ENCODE assay signal across 22 mouse cellular contexts in the genomic region with DNA sequence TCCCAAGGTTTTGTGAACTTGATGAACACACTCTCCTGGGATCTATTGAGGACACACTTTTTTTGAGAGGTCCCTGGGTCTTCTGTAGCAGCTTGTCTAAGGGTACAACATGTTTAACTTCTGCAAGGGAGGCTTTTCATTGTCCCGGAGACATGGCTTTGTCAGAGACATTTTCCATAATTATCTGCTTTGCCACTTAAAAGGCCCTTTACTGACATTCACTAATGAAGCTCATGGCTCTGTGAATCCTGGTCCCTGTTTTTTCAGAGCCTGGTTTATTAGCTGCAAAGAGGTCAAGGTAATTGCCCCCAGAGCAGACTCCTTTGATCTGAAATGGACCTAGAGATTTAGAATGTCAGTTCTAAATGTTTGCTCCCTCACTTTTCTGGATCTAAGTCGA.
DNase-seq lines count a peak whose midpoint lies in the region; ATAC-seq lines count a peak whose summit lies in the region.
"Had no signal": no experiment of that assay in that cellular context is flagged by ENCODE, and none has a peak within 500 bp of the region (broad histone marks: within the 10 kb centered on the region; RNA-seq: fewer than 3 reads in every experiment).

No protein-coding gene starts in this region.

- peaks cover 65% of the 10 kb centered on the region for H3K36me3 ChIP-seq in hindbrain, embryonic 10.5 days
- peaks cover 3% of the 10 kb centered on the region; the same call in 1 of the 2 replicates for H3K36me3 ChIP-seq in hindbrain, embryonic 16.5 days (ENCODE audit: control insufficient read depth, insufficient read depth, low read length)
- H3K36me3 ChIP-seq in midbrain, embryonic 16.5 days (ENCODE audit: control insufficient read depth, insufficient read depth, low read length): no peaks in the 10 kb centered on the region
- H3K36me3 ChIP-seq: limb, embryonic 15.5 days had no signal

- no peaks in the 10 kb centered on the region for H3K9me3 ChIP-seq in hindbrain, embryonic 10.5 days
- no peaks in the 10 kb centered on the region for H3K9me3 ChIP-seq in hindbrain, embryonic 16.5 days (ENCODE audit: control insufficient read depth, low read length)
- H3K9me3 ChIP-seq in midbrain, embryonic 16.5 days (replicated peaks; ENCODE audit: control insufficient read depth, low read length, poor library complexity, severe bottlenecking): no peaks in the 10 kb centered on the region
- H3K9me3 ChIP-seq: limb, embryonic 15.5 days; megakaryocyte, embryonic 14.5 days; neural tube, embryonic 12.5 days had no signal

- peaks cover 22% of the 10 kb centered on the region for H3K4me1 ChIP-seq in hindbrain, embryonic 10.5 days (replicated peaks)
- H3K4me1 ChIP-seq in hindbrain, embryonic 16.5 days (ENCODE audit: control insufficient read depth, insufficient read depth, low read depth, low read length): peaks cover 3% of the 10 kb centered on the region
- H3K4me1 ChIP-seq in midbrain, embryonic 16.5 days (ENCODE audit: control insufficient read depth, insufficient read depth, low read length): peaks cover 13% of the 10 kb centered on the region
- H3K4me1 ChIP-seq: megakaryocyte, embryonic 14.5 days had no signal

- H3K4me3 ChIP-seq in hindbrain, embryonic 10.5 days: no peak overlapping the region
- H3K4me3 ChIP-seq in hindbrain, embryonic 16.5 days (ENCODE audit: low read length): no peak overlapping the region
- no peak overlapping the region for H3K4me3 ChIP-seq in midbrain, embryonic 16.5 days (ENCODE audit: low read depth, low read length)
- H3K4me3 ChIP-seq: limb, embryonic 15.5 days; megakaryocyte, embryonic 14.5 days; neural tube, embryonic 12.5 days had no signal

- 63% methylated on average over 2 of the region's 2 CpGs for WGBS in hindbrain, embryonic 10.5 days
- 53% methylated on average over 2 of the region's 2 CpGs for WGBS in hindbrain, embryonic 16.5 days
- 38% methylated on average over 2 of the region's 2 CpGs for WGBS in midbrain, embryonic 16.5 days

- no peak overlapping the region for H3K9ac ChIP-seq in hindbrain, embryonic 16.5 days (ENCODE audit: low read depth, low read length)
- no peak overlapping the region for H3K9ac ChIP-seq in midbrain, embryonic 16.5 days (ENCODE audit: low read depth, low read length)
- H3K9ac ChIP-seq: forebrain, postnatal 0 days; limb, embryonic 15.5 days; liver, embryonic 14.5 days; lung, embryonic 14.5 days; neural tube, embryonic 12.5 days had no signal

- ATAC-seq in hindbrain, embryonic 16.5 days: no peak
- ATAC-seq in midbrain, embryonic 16.5 days: no peak
- ATAC-seq in cerebellum, adult (ENCODE audit: insufficient number of reproducible peaks, low FRiP score, low TSS enrichment): no peak
- ATAC-seq: CD4-positive, CD25-positive, alpha-beta regulatory T cell, adult 4 months; forebrain, postnatal 0 days; hindbrain, postnatal 0 days; intestine, embryonic 16.5 days had no signal

- peak overlapping the region; percentile 59; the same call in 1 of the 2 replicates for H3K27ac ChIP-seq in hindbrain, embryonic 10.5 days
- H3K27ac ChIP-seq in hindbrain, embryonic 16.5 days (ENCODE audit: low read depth, low read length): no peak overlapping the region
- H3K27ac ChIP-seq in midbrain, embryonic 16.5 days (ENCODE audit: low read length): peak overlapping the region; percentile 46; the same call in 1 of the 2 replicates
- H3K27ac ChIP-seq: hindbrain, postnatal 0 days; limb, embryonic 15.5 days; liver, embryonic 14.5 days; neural tube, embryonic 12.5 days had no signal

- H3K4me2 ChIP-seq in hindbrain, embryonic 16.5 days (ENCODE audit: low read length): no peak overlapping the region
- no peak overlapping the region for H3K4me2 ChIP-seq in midbrain, embryonic 16.5 days (ENCODE audit: low read length)
- H3K4me2 ChIP-seq: limb, embryonic 15.5 days; lung, embryonic 14.5 days; neural tube, embryonic 12.5 days had no signal

- no peaks in the 10 kb centered on the region for H3K27me3 ChIP-seq in hindbrain, embryonic 10.5 days (ENCODE audit: insufficient read depth, poor library complexity, severe bottlenecking)
- H3K27me3 ChIP-seq in hindbrain, embryonic 16.5 days (replicated peaks; ENCODE audit: control insufficient read depth, insufficient read depth, low read length): no peaks in the 10 kb centered on the region
- H3K27me3 ChIP-seq in midbrain, embryonic 16.5 days (ENCODE audit: control insufficient read depth, insufficient read depth, low read depth, low read length): no peaks in the 10 kb centered on the region
- H3K27me3 ChIP-seq: limb, embryonic 15.5 days; megakaryocyte, embryonic 14.5 days; neural tube, embryonic 12.5 days had no signal

- peak; percentile 10 for DNase-seq in embryo, embryonic 9.5 days (ENCODE audit: extremely low spot score)
- DNase-seq in embryo, embryonic 10 days (ENCODE audit: low spot score): no peak
- no peak for DNase-seq in hindbrain, embryonic 10.5 days (ENCODE audit: low spot score)
- DNase-seq in forelimb bud, embryonic 11.5 days (ENCODE audit: low read depth, low spot score): peak; percentile 24
- DNase-seq: adrenal gland, postnatal 36 days; cerebellum, adult 11-12 months; cerebellum, postnatal 10 days; forebrain, postnatal 0 days; kidney, postnatal 25 days; lung, embryonic 14.5 days; lung, postnatal 36 days; thymus, postnatal 14 days had no signal

Comparison
In these comparisons a context has a peak if more than half of its experiments do, and no peak if none do; other contexts are left out.
1. DNase-seq: peak in embryo, embryonic 9.5 days (single experiment) and forelimb bud, embryonic 11.5 days (single experiment); none in embryo, embryonic 10 days (single experiment) and hindbrain, embryonic 10.5 days (single experiment).